Mouse (Mus musculus) frontal cortex, postnatal 10 days (tissue): Measurements from ENCODE around the gene Cfap299.
A peak's percentile ranks its signal among the peaks of the same experiment; 100 is the strongest.
"Not testable (repeated sequence)": the region's sequence is repeated elsewhere in the genome, so short reads cannot be mapped to it uniquely, and the experiment has no call there.

Experiments used
- DNase-seq, 2 experiments: peaks; one replicate each; pipeline ENCODE4 v3.0.0; 2022; ENCODE audit warnings: low spot score in 2 of 2, mixed read lengths in 1 of 2

Cfap299 gene

DNA sequence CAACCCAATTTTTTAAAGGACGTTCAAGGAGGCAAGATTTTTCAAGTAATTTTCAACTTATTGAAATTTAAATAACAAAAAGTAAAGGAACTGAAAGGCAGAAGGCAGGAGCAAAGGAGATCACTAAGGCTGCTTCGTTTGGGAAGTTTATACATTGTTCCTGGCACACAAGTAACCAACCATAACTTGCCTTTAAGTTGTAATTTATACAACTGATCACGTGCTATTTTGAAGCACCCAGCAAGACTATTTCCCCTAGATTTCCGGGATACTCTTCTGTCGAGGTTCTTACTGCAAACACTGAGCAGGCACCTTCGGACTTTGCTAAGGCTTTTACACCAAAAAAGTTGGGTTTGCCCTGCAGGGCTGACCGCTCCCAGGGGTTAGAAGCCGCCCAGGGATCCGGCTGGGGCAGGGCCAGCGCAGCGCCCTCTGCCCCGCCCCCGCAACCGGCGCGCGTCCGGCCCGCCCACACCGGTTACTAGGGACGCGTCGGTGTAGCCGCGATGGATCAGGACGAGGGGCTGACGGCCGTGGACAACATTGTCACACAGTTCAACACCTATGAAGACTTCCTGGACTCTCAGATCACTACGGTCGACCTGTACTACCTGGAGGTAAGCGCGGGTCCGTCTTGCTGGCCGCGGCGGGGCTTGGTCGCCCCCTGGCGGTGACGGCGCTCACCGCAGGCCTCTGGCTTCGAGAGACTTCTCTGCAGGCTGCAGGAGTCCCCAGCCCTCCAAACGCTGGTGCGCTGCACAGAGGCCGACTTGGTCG lies at the start of gene Cfap299:
TSS of gene Cfap299 (plus strand) at position 457 of the 777 bp plus-strand sequence.
- peak; percentile 38 to 82 for DNase-seq

- DNase-seq = no peak
Observed at GRCm38 (mm10) chr5:98281993-98282392, 47.1 kb upstream of the Cfap299 start.

DNA sequence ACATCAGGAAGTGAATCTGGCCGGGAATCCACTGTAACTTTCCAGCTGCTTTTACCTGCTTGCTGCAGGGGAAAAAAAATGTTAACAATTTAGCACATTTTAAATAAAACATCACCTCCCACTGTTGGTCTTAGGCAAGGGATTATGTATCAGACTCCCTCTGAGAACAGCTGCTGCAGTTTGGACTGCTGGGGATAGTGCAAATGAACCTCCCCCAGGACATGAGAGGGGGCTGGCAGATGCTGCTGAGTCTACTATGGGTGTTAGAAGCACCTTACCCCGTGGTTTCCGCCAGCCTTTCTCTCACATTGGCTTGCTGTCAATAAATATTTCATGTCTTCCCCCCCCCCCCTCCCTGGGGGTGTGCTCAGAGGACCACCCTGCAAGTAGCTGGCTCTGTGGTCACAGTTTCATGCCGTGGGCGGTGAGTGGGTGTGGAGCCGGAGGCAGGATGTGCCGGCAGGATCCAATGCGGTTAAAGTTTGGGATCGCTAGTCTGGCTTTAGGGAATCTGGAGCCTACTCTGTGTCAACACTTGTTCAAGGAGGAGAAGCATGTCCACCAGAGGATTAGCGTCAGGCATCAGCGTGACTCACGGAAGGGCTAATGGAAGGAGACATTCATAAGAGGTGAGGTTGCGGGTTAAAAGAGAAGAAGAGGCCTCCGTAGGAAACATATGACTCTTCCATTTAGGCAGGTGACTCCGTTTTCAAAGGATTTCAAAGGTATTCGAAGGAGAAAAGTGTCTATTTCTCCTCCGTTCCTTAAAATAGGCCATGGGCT lies 45.2 kb upstream of the Cfap299 start:
- DNase-seq = peak in 1 of 2 experiments; percentile 11

- no peak for DNase-seq
Observed at GRCm38 (mm10) chr5:98290642-98291041, 38.5 kb upstream of the Cfap299 start.

GRCm38 (mm10) chr5:98292388-98293048 lies 36.6 kb upstream of the Cfap299 start:
- DNase-seq = no peak

- no peak for DNase-seq
Observed at GRCm38 (mm10) chr5:98293049-98293715, 35.9 kb upstream of the Cfap299 start.

- no peak for DNase-seq
Observed at GRCm38 (mm10) chr5:98300079-98300478, 29.0 kb upstream of the Cfap299 start.

GRCm38 (mm10) chr5:98305673-98306072 lies 23.4 kb upstream of the Cfap299 start:
- DNase-seq = no peak

GRCm38 (mm10) chr5:98306528-98306927 lies 22.6 kb upstream of the Cfap299 start:
- no peak for DNase-seq

DNA sequence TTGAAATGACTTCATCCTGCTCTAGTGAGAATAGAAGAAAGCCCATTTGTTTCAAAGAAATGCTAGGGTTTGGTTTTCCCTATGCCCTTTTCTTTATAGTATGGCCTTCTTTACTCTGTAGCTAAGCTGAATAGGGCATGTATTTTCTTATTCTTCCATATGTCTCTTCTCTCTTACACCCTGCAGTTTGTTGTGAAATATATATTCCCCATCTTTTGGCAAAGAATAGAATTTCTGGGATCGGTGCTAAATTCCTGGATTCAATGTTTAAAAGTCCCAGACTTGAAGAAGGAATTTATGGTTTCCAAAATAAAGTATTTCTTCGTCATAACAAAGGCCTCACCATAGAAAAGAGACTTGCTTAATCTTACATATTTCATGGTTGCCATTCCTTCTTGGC lies 2.5 kb upstream of the Cfap299 start:
- no peak for DNase-seq

- not testable (repeated sequence) for DNase-seq
Observed at GRCm38 (mm10) chr5:98343751-98344150, 14.6 kb downstream of the Cfap299 start.

GRCm38 (mm10) chr5:98344581-98344980 lies 15.5 kb downstream of the Cfap299 start:
- DNase-seq = no peak

GRCm38 (mm10) chr5:98346067-98346466 lies 17.0 kb downstream of the Cfap299 start:
- DNase-seq = no peak

DNA sequence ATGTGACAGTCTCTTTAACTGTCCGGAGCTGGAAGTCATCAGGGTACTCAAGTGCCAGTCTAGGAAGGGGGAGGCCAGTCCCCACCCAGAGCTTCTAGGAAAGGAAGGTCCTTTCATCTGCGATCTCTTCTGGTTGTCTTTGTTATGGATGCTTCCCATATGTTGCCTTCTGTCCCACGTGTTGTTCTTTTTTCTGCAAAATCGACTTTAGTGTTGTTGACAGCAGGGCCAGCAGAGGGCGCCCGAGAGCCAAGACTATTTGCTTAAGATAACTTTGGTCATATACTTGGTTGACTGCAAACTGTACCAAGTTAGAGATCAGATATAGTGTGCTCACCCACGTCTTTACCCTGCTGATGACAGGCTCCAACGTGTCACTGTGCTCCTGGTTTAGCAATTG lies 19.5 kb downstream of the Cfap299 start:
- peak; percentile 48 to 70 for DNase-seq

GRCm38 (mm10) chr5:98359912-98360311 lies 30.8 kb downstream of the Cfap299 start:
- DNase-seq = no peak

- no peak for DNase-seq
Observed at GRCm38 (mm10) chr5:98360792-98361419, 31.8 kb downstream of the Cfap299 start.

- DNase-seq = no peak
Observed at GRCm38 (mm10) chr5:98363428-98363827, 34.3 kb downstream of the Cfap299 start.

DNA sequence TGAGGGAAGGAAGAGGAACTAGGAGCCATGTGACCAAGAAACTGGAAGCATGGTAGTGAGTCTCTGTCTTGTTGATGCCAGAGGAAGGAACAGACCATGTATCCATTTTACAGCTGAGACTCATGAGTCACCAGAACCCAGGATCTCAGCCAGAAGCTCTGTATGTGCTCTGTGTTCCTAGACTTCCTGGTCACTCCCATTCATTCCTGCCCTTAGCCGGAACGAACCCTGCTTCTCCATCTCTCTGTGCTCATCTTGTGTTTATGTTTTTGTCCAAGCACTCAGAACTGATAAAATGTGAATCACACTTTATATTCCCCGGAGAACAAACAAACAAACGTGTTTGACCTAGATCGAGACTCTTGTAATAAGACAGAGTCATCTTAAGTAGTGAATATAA lies 36.2 kb downstream of the Cfap299 start:
- no peak for DNase-seq

DNA sequence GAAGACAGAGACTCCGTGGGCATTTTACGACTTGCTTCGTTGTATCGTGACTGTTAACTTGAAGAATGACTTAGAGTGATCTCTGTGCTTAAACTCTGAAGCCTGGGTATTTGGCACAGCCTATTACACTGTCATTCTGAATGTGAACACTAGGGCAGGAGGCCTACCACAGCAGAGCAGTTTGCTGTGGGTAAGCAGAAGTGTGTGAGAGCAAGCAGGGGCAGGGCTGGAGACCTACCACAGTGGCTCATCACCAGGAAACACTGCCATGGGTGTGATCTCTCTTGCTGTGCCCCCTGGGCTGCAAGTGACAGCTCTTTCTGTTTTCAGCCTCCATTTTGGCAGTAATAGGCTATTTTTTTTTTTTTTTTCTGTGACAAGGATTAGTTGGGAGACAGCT lies 39.7 kb downstream of the Cfap299 start:
- DNase-seq = no peak

GRCm38 (mm10) chr5:98369426-98369825 lies 40.3 kb downstream of the Cfap299 start:
- peak; percentile 20 to 24 for DNase-seq

DNA sequence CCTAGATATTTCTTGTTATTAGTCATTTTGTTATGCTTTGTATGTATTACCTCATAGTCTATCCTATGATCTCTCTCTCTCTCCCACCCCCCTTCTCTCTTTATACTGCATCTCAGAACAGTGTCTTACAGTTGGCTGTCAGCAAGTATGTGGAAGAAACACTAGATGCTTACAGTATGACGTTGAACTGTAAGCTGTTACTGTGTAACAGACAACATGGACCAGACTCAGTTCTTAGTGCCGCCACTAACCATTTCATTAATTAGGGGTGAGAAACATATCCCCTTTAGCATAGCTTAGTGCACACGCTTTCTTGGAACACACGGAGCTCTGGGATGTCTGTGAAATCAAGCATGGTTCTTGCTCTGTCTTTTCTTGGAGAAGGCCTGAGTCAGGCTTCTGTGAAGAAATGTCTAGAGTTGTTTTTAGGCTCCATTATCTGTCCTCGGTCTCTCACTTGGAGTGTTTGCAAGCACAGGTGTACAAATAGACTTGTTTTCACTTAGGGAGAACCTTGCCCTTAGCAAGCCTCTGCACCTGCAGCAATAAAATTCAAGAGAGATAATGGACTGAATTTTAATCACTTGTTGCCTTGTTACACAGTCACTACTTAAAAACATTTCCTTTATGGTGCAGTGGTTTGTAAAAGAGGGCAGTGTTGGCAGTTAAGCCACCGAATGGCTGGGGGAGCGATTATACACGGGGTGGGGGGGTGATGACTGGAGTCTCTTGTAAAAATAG lies 47.1 kb downstream of the Cfap299 start:
- DNase-seq = no peak
